Mouse (Mus musculus): ENCODE data around the gene Slc38a5. TPM values are rescaled to one million over a fixed set of nuclear protein-coding genes. Genes with fewer than 3 reads are reported as not detected.

The Slc38a5 gene
- polyA plus RNA-seq (2015; fragmentation: Illumina TruSeq; extraction: RNeasy Lipid Tissue Mini Kit (QIAGEN cat#74804); ENCODE audit: low read depth, low replicate concordance): 5.4 TPM

GRCm38 (mm10) chrX:8271083-8271820, at the start of gene Slc38a5:
Gene Slc38a5, plus strand, starts transcription at chrX:8271133.

DNA sequence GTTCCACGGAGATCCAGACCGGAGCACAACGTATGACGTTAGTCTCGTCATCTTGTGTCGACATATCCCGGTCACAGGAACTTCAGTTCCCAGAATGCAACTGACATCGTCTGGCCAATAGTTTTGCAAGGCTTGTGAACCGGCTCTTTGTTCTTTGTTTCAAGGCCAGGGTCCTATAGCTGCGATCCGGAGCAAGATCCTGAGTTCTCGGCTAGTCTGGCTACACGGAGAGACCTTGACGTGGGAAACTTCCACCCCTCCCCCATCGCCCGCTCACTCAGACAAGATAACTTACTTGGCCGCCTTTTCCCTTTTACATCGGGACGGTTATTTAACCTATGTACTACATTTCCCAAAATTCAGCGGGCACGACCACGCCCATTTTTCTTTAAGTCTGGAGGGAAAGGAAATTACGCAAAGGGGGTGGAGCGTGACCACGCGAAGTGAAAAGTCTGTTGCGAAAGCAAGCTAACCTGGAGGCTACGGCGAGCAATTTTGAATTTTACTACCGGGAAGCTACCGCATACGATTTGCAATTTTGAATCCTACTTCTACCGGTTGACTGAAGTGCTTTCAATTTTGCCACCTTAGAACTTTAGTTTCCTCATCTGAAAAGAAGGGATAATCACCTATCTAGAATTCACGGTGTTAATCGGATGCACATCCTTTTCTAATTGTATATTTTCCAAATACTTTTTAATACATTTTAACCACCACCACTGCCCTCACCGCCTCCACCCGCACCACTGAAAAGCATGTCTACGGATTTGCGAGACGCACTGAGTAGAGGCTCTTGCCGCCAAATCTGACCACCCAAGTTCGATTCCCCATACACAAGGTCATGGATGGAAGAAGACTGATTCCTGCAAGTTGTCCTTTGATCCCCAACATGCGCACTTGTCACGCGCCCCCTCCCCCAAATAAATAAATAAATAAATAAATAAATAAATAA, 18.3 kb upstream of the Slc38a5 start, which contains the start of gene Ftsj1:
Ftsj1 (minus strand) TSS at position 73 of the 952 bp plus-strand sequence.

GRCm38 (mm10) chrX:8327124-8327523, 56.2 kb downstream of the Slc38a5 start, which contains the start of gene Ssxb10:
Gene Ssxb10, plus strand, starts transcription at chrX:8327424.

Other genes with a start within 250 kb of the Slc38a5 start
- gene Suv39h1, start 196.4 kb upstream of the Slc38a5 start, polyA plus RNA-seq (2015; fragmentation: Illumina TruSeq; extraction: RNeasy Lipid Tissue Mini Kit (QIAGEN cat#74804); ENCODE audit: low read depth, low replicate concordance): 23.0 TPM
- 1.0 TPM for gene Was, start 180.6 kb upstream of the Slc38a5 start, polyA plus RNA-seq (2015; fragmentation: Illumina TruSeq; extraction: RNeasy Lipid Tissue Mini Kit (QIAGEN cat#74804); ENCODE audit: low read depth, low replicate concordance)
- 139 TPM for gene Wdr13, start 138.2 kb upstream of the Slc38a5 start, polyA plus RNA-seq (2015; fragmentation: Illumina TruSeq; extraction: RNeasy Lipid Tissue Mini Kit (QIAGEN cat#74804); ENCODE audit: low read depth, low replicate concordance)
- gene Rbm3, start 125.3 kb upstream of the Slc38a5 start, polyA plus RNA-seq (2015; fragmentation: Illumina TruSeq; extraction: RNeasy Lipid Tissue Mini Kit (QIAGEN cat#74804); ENCODE audit: low read depth, low replicate concordance): 269 TPM
- gene Tbc1d25, start 95.0 kb upstream of the Slc38a5 start, polyA plus RNA-seq (2015; fragmentation: Illumina TruSeq; extraction: RNeasy Lipid Tissue Mini Kit (QIAGEN cat#74804); ENCODE audit: low read depth, low replicate concordance): 10.9 TPM
- gene Ebp, start 77.6 kb upstream of the Slc38a5 start, polyA plus RNA-seq (2015; fragmentation: Illumina TruSeq; extraction: RNeasy Lipid Tissue Mini Kit (QIAGEN cat#74804); ENCODE audit: low read depth, low replicate concordance): 32.3 TPM
- gene Porcn, start 64.6 kb upstream of the Slc38a5 start, polyA plus RNA-seq (2015; fragmentation: Illumina TruSeq; extraction: RNeasy Lipid Tissue Mini Kit (QIAGEN cat#74804); ENCODE audit: low read depth, low replicate concordance): 59.8 TPM
- 33.8 TPM for gene Ftsj1, start 18.7 kb upstream of the Slc38a5 start, polyA plus RNA-seq (2015; fragmentation: Illumina TruSeq; extraction: RNeasy Lipid Tissue Mini Kit (QIAGEN cat#74804); ENCODE audit: low read depth, low replicate concordance)
- gene Ssxb10, start 56.3 kb downstream of the Slc38a5 start, polyA plus RNA-seq (2015; fragmentation: Illumina TruSeq; extraction: RNeasy Lipid Tissue Mini Kit (QIAGEN cat#74804); ENCODE audit: low read depth, low replicate concordance): not detected
- gene Ssxb9, start 95.8 kb downstream of the Slc38a5 start, polyA plus RNA-seq (2015; fragmentation: Illumina TruSeq; extraction: RNeasy Lipid Tissue Mini Kit (QIAGEN cat#74804); ENCODE audit: low read depth, low replicate concordance): not detected
- gene Ssxb1, start 142.2 kb downstream of the Slc38a5 start, polyA plus RNA-seq (2015; fragmentation: Illumina TruSeq; extraction: RNeasy Lipid Tissue Mini Kit (QIAGEN cat#74804); ENCODE audit: low read depth, low replicate concordance): not detected
- gene Ssxb2, start 190.6 kb downstream of the Slc38a5 start, polyA plus RNA-seq (2015; fragmentation: Illumina TruSeq; extraction: RNeasy Lipid Tissue Mini Kit (QIAGEN cat#74804); ENCODE audit: low read depth, low replicate concordance): not detected

Measured in brain, adult 10 weeks (tissue).